Mouse (Mus musculus): ENCODE data around the gene Patl2. TPM values are rescaled to one million over a fixed set of nuclear protein-coding genes. Genes with fewer than 3 reads are reported as not detected.

Gene Patl2
- polyA plus RNA-seq, 1 experiment: 0.86 TPM

DNA sequence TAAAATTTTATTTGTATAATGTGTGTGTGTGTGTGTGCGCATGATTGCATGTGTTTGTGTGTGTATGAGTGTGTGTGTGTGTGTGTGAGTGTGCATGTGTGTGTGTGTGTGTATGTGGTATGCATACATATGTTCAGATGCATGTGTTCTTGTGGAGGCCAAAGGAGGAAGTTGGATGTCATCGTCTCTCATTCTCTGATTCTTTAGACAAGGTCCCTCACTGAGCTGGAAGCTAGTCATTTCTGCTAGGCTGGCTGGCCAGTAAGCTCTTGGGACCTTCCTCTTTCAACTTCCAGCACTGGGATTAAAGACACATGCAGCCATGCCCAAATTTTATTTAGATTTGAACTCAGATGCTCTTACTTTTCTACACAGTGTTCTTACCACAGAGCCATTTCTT lies 53.9 kb downstream of the Patl2 start:
- TF ChIP-seq CTCF (IDR thresholded peaks at IDR 0.05; ENCODE audit: control insufficient read depth, insufficient read depth, insufficient replicate concordance, low read depth, low read length): no peak
- TF ChIP-seq POLR2A (IDR thresholded peaks at IDR 0.05; ENCODE audit: control insufficient read depth, low read depth, low read length): no peak
- Histone ChIP-seq H3K4me3 (ENCODE audit: control insufficient read depth, low read depth, low read length) (no peak overlapping the region), H3K27me3 (ENCODE audit: control insufficient read depth, insufficient read depth, low read length) (no peaks in the 10 kb centered on the region), H3K4me1 (ENCODE audit: control insufficient read depth, insufficient read depth, low read length) (no peaks in the 10 kb centered on the region), H3K27ac (ENCODE audit: control insufficient read depth, insufficient read depth, low read depth, low read length) (no peak overlapping the region), H3K36me3 (ENCODE audit: control insufficient read depth, insufficient read depth, low read length) (no peaks in the 10 kb centered on the region)

DNA sequence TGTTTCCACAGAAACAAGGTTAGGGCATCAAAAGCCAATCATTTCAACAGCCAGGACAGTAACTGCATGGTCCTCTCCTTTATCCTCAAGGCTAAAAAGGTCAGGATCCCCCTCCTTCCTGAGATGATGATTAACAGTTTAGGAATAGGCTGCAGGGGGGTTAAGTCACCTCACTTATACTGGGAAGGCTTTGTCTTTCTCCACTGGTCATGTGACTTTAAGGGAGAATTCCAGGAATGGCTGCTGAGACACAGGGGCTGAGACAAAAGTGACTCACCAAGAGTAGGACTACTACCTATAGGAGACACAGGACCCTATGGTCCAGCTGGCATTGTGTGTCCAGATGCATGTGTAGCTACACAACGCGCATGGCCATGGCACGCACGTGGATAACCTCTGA lies 58.4 kb downstream of the Patl2 start:
- Histone ChIP-seq H3K36me3 (ENCODE audit: control insufficient read depth, insufficient read depth, low read length) (no peaks in the 10 kb centered on the region), H3K27ac (ENCODE audit: control insufficient read depth, insufficient read depth, low read depth, low read length) (no peak overlapping the region), H3K4me1 (ENCODE audit: control insufficient read depth, insufficient read depth, low read length) (no peaks in the 10 kb centered on the region), H3K27me3 (ENCODE audit: control insufficient read depth, insufficient read depth, low read length) (no peaks in the 10 kb centered on the region), H3K4me3 (ENCODE audit: control insufficient read depth, low read depth, low read length) (no peak overlapping the region)
- TF ChIP-seq POLR2A (IDR thresholded peaks at IDR 0.05; ENCODE audit: control insufficient read depth, low read depth, low read length) (no peak), CTCF (IDR thresholded peaks at IDR 0.05; ENCODE audit: control insufficient read depth, insufficient read depth, insufficient replicate concordance, low read depth, low read length) (no peak)

GRCm38 (mm10) chr2:122126765-122127347 lies 59.1 kb downstream of the Patl2 start:
- no peak for TF ChIP-seq POLR2A (IDR thresholded peaks at IDR 0.05; ENCODE audit: control insufficient read depth, low read depth, low read length)
- TF ChIP-seq CTCF (IDR thresholded peaks at IDR 0.05; ENCODE audit: control insufficient read depth, insufficient read depth, insufficient replicate concordance, low read depth, low read length): no peak
- no peak overlapping the region for H3K27ac ChIP-seq (ENCODE audit: control insufficient read depth, insufficient read depth, low read depth, low read length)
- no peaks in the 10 kb centered on the region for H3K4me1 ChIP-seq (ENCODE audit: control insufficient read depth, insufficient read depth, low read length)
- H3K4me3 ChIP-seq (ENCODE audit: control insufficient read depth, low read depth, low read length): no peak overlapping the region
- no peaks in the 10 kb centered on the region for H3K36me3 ChIP-seq (ENCODE audit: control insufficient read depth, insufficient read depth, low read length)
- H3K27me3 ChIP-seq (ENCODE audit: control insufficient read depth, insufficient read depth, low read length): no peaks in the 10 kb centered on the region

DNA sequence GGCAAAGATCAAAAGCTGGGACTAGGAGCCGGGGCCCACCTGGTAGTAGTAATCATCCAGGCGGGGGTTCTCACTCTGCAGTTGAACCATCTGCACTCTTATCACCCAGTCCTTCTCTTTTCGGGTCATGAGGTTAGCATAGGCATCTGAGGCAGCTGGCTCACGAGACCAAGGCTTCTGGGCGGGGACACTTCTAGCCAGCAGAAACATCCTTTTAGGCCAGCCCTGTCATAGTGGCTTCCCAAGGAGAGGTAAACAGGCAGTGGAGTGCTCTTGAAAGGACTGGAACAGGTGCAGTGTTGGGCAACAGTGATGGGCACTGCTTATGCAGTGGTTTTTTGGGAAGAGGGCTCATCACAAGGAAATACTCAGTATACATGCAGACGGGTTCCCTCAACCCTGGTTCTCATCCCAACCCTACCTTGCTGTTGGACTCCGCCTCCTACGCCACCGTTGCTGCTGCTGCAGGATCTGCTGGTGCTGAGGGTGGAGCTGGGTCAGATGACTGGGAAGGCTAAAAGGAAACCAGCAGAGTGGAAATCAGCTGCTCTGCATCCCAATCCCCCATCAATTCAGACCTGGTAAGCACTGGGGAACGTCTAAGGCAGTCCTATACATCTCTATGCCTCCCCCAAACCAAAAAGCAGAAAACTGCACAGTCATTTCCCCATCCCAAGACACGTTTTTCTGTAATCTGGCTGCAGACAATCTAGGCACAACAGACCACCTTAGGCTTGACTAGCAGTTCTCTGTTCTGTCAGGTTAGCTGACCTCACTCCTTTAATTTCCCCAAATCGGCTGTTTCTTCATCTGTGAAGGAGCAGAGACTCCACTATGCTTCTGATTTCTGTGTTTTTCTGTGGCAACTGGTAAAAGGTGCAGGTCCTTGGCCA lies 60.1 kb downstream of the Patl2 start:
- H3K27ac ChIP-seq (ENCODE audit: control insufficient read depth, insufficient read depth, low read depth, low read length): no peak overlapping the region
- no peaks in the 10 kb centered on the region for H3K36me3 ChIP-seq (ENCODE audit: control insufficient read depth, insufficient read depth, low read length)
- no peaks in the 10 kb centered on the region for H3K27me3 ChIP-seq (ENCODE audit: control insufficient read depth, insufficient read depth, low read length)
- TF ChIP-seq POLR2A (IDR thresholded peaks at IDR 0.05; ENCODE audit: control insufficient read depth, low read depth, low read length) (no peak), CTCF (IDR thresholded peaks at IDR 0.05; ENCODE audit: control insufficient read depth, insufficient read depth, insufficient replicate concordance, low read depth, low read length) (no peak)
- H3K4me1 ChIP-seq (ENCODE audit: control insufficient read depth, insufficient read depth, low read length): no peaks in the 10 kb centered on the region
- H3K4me3 ChIP-seq (ENCODE audit: control insufficient read depth, low read depth, low read length): no peak overlapping the region

GRCm38 (mm10) chr2:122117961-122118958 lies 67.7 kb downstream of the Patl2 start, which contains the start of gene Spg11:
Gene Spg11 (minus strand): TSS chr2:122118386.
- TF ChIP-seq POLR2A (IDR thresholded peaks at IDR 0.05; ENCODE audit: control insufficient read depth, low read depth, low read length): peak; percentile 96
- no peak for TF ChIP-seq CTCF (IDR thresholded peaks at IDR 0.05; ENCODE audit: control insufficient read depth, insufficient read depth, insufficient replicate concordance, low read depth, low read length)

DNA sequence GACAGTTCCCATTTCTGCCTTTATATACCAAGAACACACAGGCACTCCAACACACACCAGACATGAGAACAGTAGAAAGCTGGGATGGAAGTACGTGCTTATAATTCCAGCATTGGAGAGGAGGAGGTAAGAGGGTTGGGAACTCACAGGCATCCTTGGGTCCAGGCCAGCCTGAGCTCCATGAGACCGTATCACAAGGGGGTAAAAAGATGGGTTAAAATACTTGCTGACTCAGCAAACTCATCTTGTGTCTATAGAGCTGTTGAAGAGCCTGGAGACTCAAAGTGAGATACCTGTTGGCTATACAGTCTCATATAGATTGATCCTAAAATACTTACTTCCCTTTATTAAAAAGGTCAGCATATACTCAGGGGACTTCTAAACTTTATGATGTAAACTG lies 69.1 kb downstream of the Patl2 start:
- Histone ChIP-seq H3K4me1 (ENCODE audit: control insufficient read depth, insufficient read depth, low read length) (peaks cover 3% of the 10 kb centered on the region; the same call in 1 of the 2 replicates), H3K27me3 (ENCODE audit: control insufficient read depth, insufficient read depth, low read length) (no peaks in the 10 kb centered on the region), H3K4me3 (ENCODE audit: control insufficient read depth, low read depth, low read length) (no peak overlapping the region), H3K36me3 (ENCODE audit: control insufficient read depth, insufficient read depth, low read length) (no peaks in the 10 kb centered on the region), H3K27ac (ENCODE audit: control insufficient read depth, insufficient read depth, low read depth, low read length) (no peak overlapping the region)
- TF ChIP-seq CTCF (IDR thresholded peaks at IDR 0.05; ENCODE audit: control insufficient read depth, insufficient read depth, insufficient replicate concordance, low read depth, low read length): no peak
- TF ChIP-seq POLR2A (IDR thresholded peaks at IDR 0.05; ENCODE audit: control insufficient read depth, low read depth, low read length): no peak

More at GRCm38 (mm10) chr2:122117961-122118958, 67.7 kb downstream of the Patl2 start, which contains the start of gene Spg11:
- H3K27me3 ChIP-seq (ENCODE audit: control insufficient read depth, insufficient read depth, low read length): no peaks in the 10 kb centered on the region
- peaks cover 3% of the 10 kb centered on the region; the same call in 1 of the 2 replicates for H3K4me1 ChIP-seq (ENCODE audit: control insufficient read depth, insufficient read depth, low read length)
- H3K27ac ChIP-seq (ENCODE audit: control insufficient read depth, insufficient read depth, low read depth, low read length): peak within 1 kb of the TSS; percentile 89
- H3K36me3 ChIP-seq (ENCODE audit: control insufficient read depth, insufficient read depth, low read length): no peaks in the 10 kb centered on the region
- H3K4me3 ChIP-seq (ENCODE audit: control insufficient read depth, low read depth, low read length): peak within 1 kb of the TSS; percentile 99

Data from testis, adult 2 months (tissue).